Mouse (Mus musculus) embryonic facial prominence, embryonic 11.5 days (tissue): ENCODE measurements around the gene Zfp710. TPM values are rescaled to one million over a fixed set of nuclear protein-coding genes. Genes with fewer than 3 reads are reported as not detected.

ENCODE experiments used
- ATAC-seq: fragments of 200-750 bp; cut with Nextera tagmentation; replicated peaks from 2 replicates; pipeline ENCODE4 v1.8.0; 2017; ENCODE audit warnings: low read depth; ENCODE audit not compliant: insufficient number of reproducible peaks, low FRiP score, low TSS enrichment
- DNase-seq: peaks from one replicate; pipeline ENCODE4 v3.0.0-alpha.2; 2015; ENCODE audit warnings: low spot score
- H3K27ac ChIP-seq: fragments of 300-500 bp; sonication (generic); replicated peaks from 2 replicates; pipeline ENCODE4 v1.5.1; 2014; ENCODE audit warnings: mild to moderate bottlenecking, low read depth, low read length, control low read depth
- H3K27me3 ChIP-seq: fragments of 300-500 bp; sonication (generic); 2 replicates; pipeline ENCODE4 v1.6.1; 2014; ENCODE audit warnings: mild to moderate bottlenecking, low read length, moderate library complexity, mixed read lengths; ENCODE audit not compliant: control insufficient read depth, insufficient read depth
- H3K36me3 ChIP-seq: fragments of 300-500 bp; sonication (generic); replicated peaks from 2 replicates; pipeline ENCODE4 v1.6.1; 2014; ENCODE audit warnings: low read depth, mild to moderate bottlenecking, low read length, moderate library complexity, mixed read lengths; ENCODE audit not compliant: control insufficient read depth, insufficient read depth
- H3K4me1 ChIP-seq: fragments of 300-500 bp; sonication (generic); 2 replicates; pipeline ENCODE4 v1.6.1; 2014; ENCODE audit warnings: low read length, mixed read lengths; ENCODE audit not compliant: control insufficient read depth, insufficient read depth
- H3K4me2 ChIP-seq: fragments of 300-500 bp; sonication (generic); 2 replicates; pipeline ENCODE4 v1.6.1; 2014; ENCODE audit warnings: low read depth, mild to moderate bottlenecking, control low read depth, low read length, moderate library complexity
- H3K4me3 ChIP-seq: fragments of 300-500 bp; sonication (generic); 2 replicates; pipeline ENCODE4 v1.5.1; 2014; ENCODE audit warnings: low read depth, low read length, control low read depth
- H3K9ac ChIP-seq: fragments of 300-500 bp; sonication (generic); replicated peaks from 2 replicates; pipeline ENCODE4 v1.6.1; 2014; ENCODE audit warnings: mild to moderate bottlenecking, control low read depth, low read length
- H3K9me3 ChIP-seq: fragments of 300-500 bp; sonication (generic); replicated peaks from 2 replicates; pipeline ENCODE4 v1.6.1; 2016; ENCODE audit warnings: mild to moderate bottlenecking, low read length, inconsistent platforms, mixed read lengths; ENCODE audit not compliant: control insufficient read depth
- WGBS: fragments of 180-500 bp; shearing (Covaris S2); extraction: QIAGEN DNeasy Blood & Tissue Kit; methylation state at CpG from one replicate; pipeline ENCODE4 v1.1.7; 2014; 5-methylcytosine and 5-hydroxymethylcytosine counted together
- polyA plus RNA-seq: library from polyadenylated mRNA; unstranded; fragments of >200 nt; fragmentation: Nextera tagmentation; extraction: Ambion mirVana; gene quantifications from 2 replicates; pipeline ENCODE4 v1.2.1, GENCODE M21; 2014

Gene Zfp710
- polyA plus RNA-seq, 1 experiment from 2014 or later, result 16.4 TPM

GRCm38 (mm10) chr7:80055781-80056180 is 31.2 kb downstream of the Zfp710 start:
- H3K27ac ChIP-seq, result no peak overlapping the region
- H3K36me3 ChIP-seq, result no peaks in the 10 kb centered on the region
- H3K4me2 ChIP-seq, result no peak overlapping the region
- DNase-seq (no peak), ATAC-seq (no peak)
- no peaks in the 10 kb centered on the region for H3K9me3 ChIP-seq
- peaks cover 6% of the 10 kb centered on the region; the same call in 1 of the 2 replicates for H3K4me1 ChIP-seq
- H3K27me3 ChIP-seq, result no peaks in the 10 kb centered on the region
- H3K9ac ChIP-seq, result no peak overlapping the region
- no peak overlapping the region for H3K4me3 ChIP-seq
- WGBS, result 80% methylated on average over 12 of the region's 12 CpGs

GRCm38 (mm10) chr7:80057002-80057691 is 32.5 kb downstream of the Zfp710 start:
- Histone ChIP-seq H3K9ac (no peak overlapping the region; the same call in 1 of the 2 replicates), H3K36me3 (no peaks in the 10 kb centered on the region)

GRCm38 (mm10) chr7:80057781-80058180 is 33.2 kb downstream of the Zfp710 start:
- ATAC-seq, result no peak

More at GRCm38 (mm10) chr7:80057002-80057691, 32.5 kb downstream of the Zfp710 start:
- H3K9me3 ChIP-seq, result no peaks in the 10 kb centered on the region
- H3K27me3 ChIP-seq, result no peaks in the 10 kb centered on the region
- 62% methylated on average over 4 of the region's 4 CpGs for WGBS
- peaks cover 6% of the 10 kb centered on the region; the same call in 1 of the 2 replicates for H3K4me1 ChIP-seq
- peak overlapping the region; percentile 20; the same call in 1 of the 2 replicates for H3K27ac ChIP-seq
- no peak overlapping the region for H3K4me3 ChIP-seq
- DNase-seq, result no peak
- H3K4me2 ChIP-seq, result no peak overlapping the region
- no peak for ATAC-seq

DNA sequence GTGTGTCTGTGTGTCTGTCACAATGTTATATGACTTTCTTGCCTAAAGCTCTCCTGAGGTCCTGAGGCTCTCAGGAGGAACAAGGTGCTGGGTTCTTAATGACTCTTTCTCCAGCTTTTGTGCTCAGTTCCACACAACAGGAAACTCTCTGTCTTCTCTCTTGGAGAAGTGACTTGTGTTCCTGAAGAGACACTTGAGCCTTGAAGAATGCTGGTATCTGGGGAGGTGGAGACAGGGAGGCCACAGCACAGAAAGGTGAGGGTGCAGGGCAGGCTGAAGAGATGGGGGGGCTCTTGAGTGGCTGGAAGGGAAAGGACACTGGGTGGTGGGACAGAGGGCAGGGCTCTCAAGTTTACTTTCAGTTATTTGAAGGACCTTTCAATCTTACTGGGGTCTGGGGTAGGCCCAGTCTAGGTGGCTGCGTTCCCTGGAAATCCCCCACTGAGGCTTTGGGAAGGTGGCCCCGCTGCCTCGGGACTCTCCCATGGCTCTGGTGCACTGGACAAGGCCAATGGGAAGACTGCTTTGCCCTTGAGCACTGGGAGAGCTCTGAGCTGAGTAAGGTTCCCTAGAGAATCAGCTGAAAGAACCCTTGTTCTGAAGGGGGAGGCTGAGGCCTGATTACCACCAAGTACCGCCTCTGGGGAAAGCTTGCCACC is 33.9 kb downstream of the Zfp710 start:
- no peak overlapping the region; the same call in 1 of the 2 replicates for H3K9ac ChIP-seq
- WGBS, result 72% methylated on average over 4 of the region's 4 CpGs
- no peak for ATAC-seq
- peaks cover 5% of the 10 kb centered on the region; the same call in 1 of the 2 replicates for H3K4me1 ChIP-seq
- H3K27ac ChIP-seq, result no peak overlapping the region; the same call in 1 of the 2 replicates
- H3K4me3 ChIP-seq, result no peak overlapping the region
- DNase-seq, result no peak
- no peaks in the 10 kb centered on the region for H3K9me3 ChIP-seq
- no peaks in the 10 kb centered on the region for H3K27me3 ChIP-seq
- H3K36me3 ChIP-seq, result no peaks in the 10 kb centered on the region
- no peak overlapping the region for H3K4me2 ChIP-seq

More at GRCm38 (mm10) chr7:80057781-80058180, 33.2 kb downstream of the Zfp710 start:
- H3K36me3 ChIP-seq, result no peaks in the 10 kb centered on the region
- no peak overlapping the region for H3K4me3 ChIP-seq
- H3K9me3 ChIP-seq, result no peaks in the 10 kb centered on the region
- H3K27ac ChIP-seq, result peak overlapping the region; percentile 20; the same call in 1 of the 2 replicates
- peaks cover 5% of the 10 kb centered on the region; the same call in 1 of the 2 replicates for H3K4me1 ChIP-seq
- no peak overlapping the region for H3K4me2 ChIP-seq
- 46% methylated on average over 14 of the region's 14 CpGs for WGBS
- no peaks in the 10 kb centered on the region for H3K27me3 ChIP-seq
- no peak overlapping the region for H3K9ac ChIP-seq
- DNase-seq, result no peak

DNA sequence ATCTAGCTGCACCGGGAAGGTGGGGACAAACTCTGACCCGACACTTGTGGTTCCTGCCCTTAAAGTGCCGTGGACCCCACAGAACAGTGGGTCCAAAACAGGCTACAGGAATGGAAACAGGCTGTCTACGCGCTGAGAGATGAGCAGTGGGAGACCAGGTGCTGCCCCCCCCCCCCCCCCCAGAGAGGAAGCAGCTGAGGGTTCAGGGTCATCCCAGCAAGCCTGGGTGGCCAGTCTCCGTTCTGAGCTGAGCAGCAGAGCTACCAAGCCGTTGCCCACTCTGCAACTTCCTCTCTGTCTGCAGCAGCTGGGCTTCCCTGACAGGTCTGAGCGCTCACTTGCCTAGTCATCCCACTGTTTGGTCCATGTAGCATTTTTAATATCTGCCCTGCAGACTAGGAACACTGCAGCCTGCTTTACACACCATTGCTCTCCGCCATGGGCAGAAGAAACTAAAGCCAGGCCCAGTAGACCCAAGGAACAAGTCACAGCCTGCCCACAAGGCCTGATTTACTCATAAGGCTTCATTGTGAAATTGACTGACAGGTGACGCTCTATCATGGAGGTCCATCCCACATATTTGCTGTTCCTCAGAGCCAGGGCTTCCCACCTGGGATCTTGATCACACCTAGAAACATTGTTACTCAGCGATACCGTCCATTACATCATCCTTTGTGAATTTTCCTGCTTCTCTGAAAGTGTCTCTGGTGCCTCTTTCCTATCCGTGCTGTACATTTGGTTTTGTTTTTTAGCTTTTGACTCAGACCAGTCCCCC is 34.6 kb downstream of the Zfp710 start:
- H3K36me3 ChIP-seq, result no peaks in the 10 kb centered on the region
- WGBS, result 73% methylated on average over 13 of the region's 13 CpGs
- ATAC-seq, result no peak
- no peak overlapping the region for H3K4me2 ChIP-seq
- H3K4me1 ChIP-seq, result peaks cover 5% of the 10 kb centered on the region; the same call in 1 of the 2 replicates
- H3K9ac ChIP-seq, result no peak overlapping the region; the same call in 1 of the 2 replicates
- no peaks in the 10 kb centered on the region for H3K27me3 ChIP-seq
- H3K9me3 ChIP-seq, result no peaks in the 10 kb centered on the region
- no peak overlapping the region; the same call in 1 of the 2 replicates for H3K27ac ChIP-seq
- no peak for DNase-seq
- no peak overlapping the region for H3K4me3 ChIP-seq

- no peak overlapping the region for H3K4me2 ChIP-seq
- ATAC-seq (no peak), DNase-seq (no peak)
- no peak overlapping the region for H3K27ac ChIP-seq
- no peak overlapping the region for H3K9ac ChIP-seq
- H3K4me1 ChIP-seq, result peaks cover 5% of the 10 kb centered on the region; the same call in 1 of the 2 replicates
- WGBS, result 88% methylated on average over 10 of the region's 10 CpGs
- H3K4me3 ChIP-seq, result no peak overlapping the region
- H3K9me3 ChIP-seq, result no peaks in the 10 kb centered on the region
- H3K36me3 ChIP-seq, result no peaks in the 10 kb centered on the region
- no peaks in the 10 kb centered on the region for H3K27me3 ChIP-seq
Observed at GRCm38 (mm10) chr7:80060012-80060778, 35.6 kb downstream of the Zfp710 start.

DNA sequence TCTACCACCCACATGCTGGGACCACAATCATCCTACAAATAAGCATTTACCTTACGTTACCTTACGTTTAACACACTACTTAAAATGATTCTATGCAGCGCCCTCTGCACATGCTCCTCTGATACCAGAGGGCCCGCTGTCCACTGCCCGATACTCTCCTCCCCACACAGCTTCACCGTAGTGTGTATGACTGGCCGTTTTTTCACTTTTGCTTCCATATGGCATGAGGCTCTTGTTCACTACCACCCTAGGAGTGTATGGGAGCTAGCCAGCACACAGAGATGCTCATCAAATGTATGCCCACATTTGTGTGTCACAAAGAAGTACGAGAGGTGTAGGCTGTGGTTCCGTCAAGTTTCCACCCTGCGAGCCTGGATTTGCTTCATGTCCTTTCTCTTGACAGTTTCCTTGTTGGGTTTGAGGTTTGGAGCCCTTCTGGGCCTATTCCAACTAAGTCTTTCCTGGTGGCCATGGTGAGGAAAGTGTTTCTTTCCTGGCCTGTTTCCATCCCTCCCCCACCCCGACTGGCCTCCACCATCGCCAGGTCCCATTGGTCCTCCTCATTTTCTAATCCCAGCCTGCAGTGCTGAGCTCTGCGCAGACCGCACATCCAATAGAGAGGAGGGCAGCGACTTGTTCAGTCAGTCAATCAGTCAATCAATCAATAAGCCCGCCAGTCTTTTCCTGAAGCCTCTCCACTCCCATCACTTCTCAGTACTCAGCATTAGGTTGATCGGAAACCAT is 37.6 kb downstream of the Zfp710 start:
- ATAC-seq, result no peak
- H3K9me3 ChIP-seq, result no peaks in the 10 kb centered on the region
- no peak for DNase-seq
- H3K27me3 ChIP-seq, result no peaks in the 10 kb centered on the region
- no peak overlapping the region for H3K4me3 ChIP-seq
- H3K36me3 ChIP-seq, result no peaks in the 10 kb centered on the region
- WGBS, result 92% methylated on average over 17 of the region's 17 CpGs
- H3K27ac ChIP-seq, result no peak overlapping the region
- no peak overlapping the region for H3K9ac ChIP-seq
- no peak overlapping the region for H3K4me2 ChIP-seq
- peaks cover 5% of the 10 kb centered on the region; the same call in 1 of the 2 replicates for H3K4me1 ChIP-seq
